Mouse (Mus musculus): ENCODE data around the gene Ipmk. TPM values are rescaled to one million over a fixed set of nuclear protein-coding genes. Genes with fewer than 3 reads are reported as not detected.
A peak's percentile ranks its signal among the peaks of the same experiment; 100 is the strongest.

The Ipmk gene
- polyA plus RNA-seq, 1 experiment from 2014 or later = 22.0 TPM

GRCm38 (mm10) chr10:71316497-71316896 lies 31.1 kb upstream of the Ipmk start:
- Histone ChIP-seq H3K4me2 (ENCODE audit: low read length) (no peak overlapping the region), H3K4me1 (ENCODE audit: control insufficient read depth, insufficient read depth, low read length) (no peaks in the 10 kb centered on the region), H3K9me3 (ENCODE audit: control insufficient read depth, low read length) (no peaks in the 10 kb centered on the region), H3K27ac (replicated peaks; ENCODE audit: low read depth, low read length) (no peak overlapping the region), H3K27me3 (ENCODE audit: control insufficient read depth, insufficient read depth, low read length) (no peaks in the 10 kb centered on the region), H3K4me3 (replicated peaks; ENCODE audit: low read depth, low read length) (no peak overlapping the region), H3K36me3 (ENCODE audit: control insufficient read depth, insufficient read depth, low read length) (no peaks in the 10 kb centered on the region), H3K9ac (replicated peaks; ENCODE audit: low read length) (no peak overlapping the region)
- ATAC-seq (ENCODE audit: low FRiP score, low TSS enrichment) (no peak), DNase-seq (no peak)
- WGBS = 68% methylated on average over 7 of the region's 7 CpGs

GRCm38 (mm10) chr10:71323669-71324068 lies 23.9 kb upstream of the Ipmk start:
- no peaks in the 10 kb centered on the region for H3K27me3 ChIP-seq (ENCODE audit: control insufficient read depth, insufficient read depth, low read length)
- H3K9ac ChIP-seq (replicated peaks; ENCODE audit: low read length) = no peak overlapping the region
- H3K4me3 ChIP-seq (replicated peaks; ENCODE audit: low read depth, low read length) = no peak overlapping the region
- H3K4me2 ChIP-seq (ENCODE audit: low read length) = no peak overlapping the region
- no peak for DNase-seq
- H3K27ac ChIP-seq (replicated peaks; ENCODE audit: low read depth, low read length) = no peak overlapping the region
- H3K9me3 ChIP-seq (ENCODE audit: control insufficient read depth, low read length) = no peaks in the 10 kb centered on the region
- H3K4me1 ChIP-seq (ENCODE audit: control insufficient read depth, insufficient read depth, low read length) = no peaks in the 10 kb centered on the region
- ATAC-seq (ENCODE audit: low FRiP score, low TSS enrichment) = no peak
- WGBS = 94% methylated on average over 8 of the region's 8 CpGs
- no peaks in the 10 kb centered on the region for H3K36me3 ChIP-seq (ENCODE audit: control insufficient read depth, insufficient read depth, low read length)

GRCm38 (mm10) chr10:71326123-71326522 lies 21.4 kb upstream of the Ipmk start:
- Histone ChIP-seq H3K27me3 (ENCODE audit: control insufficient read depth, insufficient read depth, low read length) (no peaks in the 10 kb centered on the region), H3K4me1 (ENCODE audit: control insufficient read depth, insufficient read depth, low read length) (no peaks in the 10 kb centered on the region)
- DNase-seq = no peak

GRCm38 (mm10) chr10:71326789-71327188 lies 20.8 kb upstream of the Ipmk start:
- Histone ChIP-seq H3K4me1 (ENCODE audit: control insufficient read depth, insufficient read depth, low read length) (no peaks in the 10 kb centered on the region), H3K27me3 (ENCODE audit: control insufficient read depth, insufficient read depth, low read length) (no peaks in the 10 kb centered on the region), H3K4me2 (ENCODE audit: low read length) (no peak overlapping the region), H3K9ac (replicated peaks; ENCODE audit: low read length) (no peak overlapping the region), H3K4me3 (replicated peaks; ENCODE audit: low read depth, low read length) (no peak overlapping the region), H3K27ac (replicated peaks; ENCODE audit: low read depth, low read length) (no peak overlapping the region), H3K9me3 (ENCODE audit: control insufficient read depth, low read length) (no peaks in the 10 kb centered on the region), H3K36me3 (ENCODE audit: control insufficient read depth, insufficient read depth, low read length) (peaks cover 20% of the 10 kb centered on the region)
- WGBS = 16% methylated on average over 7 of the region's 7 CpGs
- peak; percentile 88 for DNase-seq
- 0 out of 2 replicates have a peak, but pooled peaks have one; percentile 17 for ATAC-seq (ENCODE audit: low FRiP score, low TSS enrichment)

More at GRCm38 (mm10) chr10:71326123-71326522, 21.4 kb upstream of the Ipmk start:
- no peak overlapping the region for H3K27ac ChIP-seq (replicated peaks; ENCODE audit: low read depth, low read length)
- no peak overlapping the region for H3K4me2 ChIP-seq (ENCODE audit: low read length)
- no peaks in the 10 kb centered on the region for H3K9me3 ChIP-seq (ENCODE audit: control insufficient read depth, low read length)
- H3K9ac ChIP-seq (replicated peaks; ENCODE audit: low read length) = no peak overlapping the region
- no peak for ATAC-seq (ENCODE audit: low FRiP score, low TSS enrichment)
- peaks cover 17% of the 10 kb centered on the region for H3K36me3 ChIP-seq (ENCODE audit: control insufficient read depth, insufficient read depth, low read length)
- no peak overlapping the region for H3K4me3 ChIP-seq (replicated peaks; ENCODE audit: low read depth, low read length)
- 81% methylated on average over 7 of the region's 7 CpGs for WGBS

- Histone ChIP-seq H3K27ac (replicated peaks; ENCODE audit: low read depth, low read length) (no peak overlapping the region), H3K27me3 (ENCODE audit: control insufficient read depth, insufficient read depth, low read length) (no peaks in the 10 kb centered on the region), H3K36me3 (ENCODE audit: control insufficient read depth, insufficient read depth, low read length) (peaks cover 21% of the 10 kb centered on the region), H3K9me3 (ENCODE audit: control insufficient read depth, low read length) (no peaks in the 10 kb centered on the region), H3K9ac (replicated peaks; ENCODE audit: low read length) (no peak overlapping the region), H3K4me2 (ENCODE audit: low read length) (no peak overlapping the region), H3K4me1 (ENCODE audit: control insufficient read depth, insufficient read depth, low read length) (no peaks in the 10 kb centered on the region), H3K4me3 (replicated peaks; ENCODE audit: low read depth, low read length) (no peak overlapping the region)
- DNase-seq (no peak), ATAC-seq (ENCODE audit: low FRiP score, low TSS enrichment) (no peak)
- WGBS = 82% methylated on average over 10 of the region's 10 CpGs
Observed at GRCm38 (mm10) chr10:71327386-71327785, 20.2 kb upstream of the Ipmk start.

GRCm38 (mm10) chr10:71328382-71328781 lies 19.2 kb upstream of the Ipmk start:
- H3K4me2 ChIP-seq (ENCODE audit: low read length) = no peak overlapping the region
- 83% methylated on average over 6 of the region's 6 CpGs for WGBS
- no peaks in the 10 kb centered on the region for H3K4me1 ChIP-seq (ENCODE audit: control insufficient read depth, insufficient read depth, low read length)
- H3K4me3 ChIP-seq (replicated peaks; ENCODE audit: low read depth, low read length) = no peak overlapping the region
- ATAC-seq (ENCODE audit: low FRiP score, low TSS enrichment) (no peak), DNase-seq (no peak)
- H3K9ac ChIP-seq (replicated peaks; ENCODE audit: low read length) = no peak overlapping the region
- H3K27ac ChIP-seq (replicated peaks; ENCODE audit: low read depth, low read length) = no peak overlapping the region
- no peaks in the 10 kb centered on the region for H3K27me3 ChIP-seq (ENCODE audit: control insufficient read depth, insufficient read depth, low read length)
- peaks cover 23% of the 10 kb centered on the region for H3K36me3 ChIP-seq (ENCODE audit: control insufficient read depth, insufficient read depth, low read length)
- no peaks in the 10 kb centered on the region for H3K9me3 ChIP-seq (ENCODE audit: control insufficient read depth, low read length)

GRCm38 (mm10) chr10:71328870-71329269 lies 18.7 kb upstream of the Ipmk start:
- no peak overlapping the region for H3K4me2 ChIP-seq (ENCODE audit: low read length)
- no peaks in the 10 kb centered on the region for H3K9me3 ChIP-seq (ENCODE audit: control insufficient read depth, low read length)
- DNase-seq (no peak), ATAC-seq (ENCODE audit: low FRiP score, low TSS enrichment) (no peak)
- no peaks in the 10 kb centered on the region for H3K27me3 ChIP-seq (ENCODE audit: control insufficient read depth, insufficient read depth, low read length)
- H3K36me3 ChIP-seq (ENCODE audit: control insufficient read depth, insufficient read depth, low read length) = peaks cover 26% of the 10 kb centered on the region
- no peak overlapping the region for H3K9ac ChIP-seq (replicated peaks; ENCODE audit: low read length)
- no peaks in the 10 kb centered on the region for H3K4me1 ChIP-seq (ENCODE audit: control insufficient read depth, insufficient read depth, low read length)
- no peak overlapping the region for H3K4me3 ChIP-seq (replicated peaks; ENCODE audit: low read depth, low read length)
- H3K27ac ChIP-seq (replicated peaks; ENCODE audit: low read depth, low read length) = no peak overlapping the region
- WGBS = 88% methylated on average over 5 of the region's 5 CpGs

- WGBS = 94% methylated on average over 6 of the region's 6 CpGs
- peaks cover 30% of the 10 kb centered on the region for H3K36me3 ChIP-seq (ENCODE audit: control insufficient read depth, insufficient read depth, low read length)
- H3K27ac ChIP-seq (replicated peaks; ENCODE audit: low read depth, low read length) = no peak overlapping the region
- H3K4me1 ChIP-seq (ENCODE audit: control insufficient read depth, insufficient read depth, low read length) = no peaks in the 10 kb centered on the region
- ATAC-seq (ENCODE audit: low FRiP score, low TSS enrichment) (no peak), DNase-seq (no peak)
- H3K4me2 ChIP-seq (ENCODE audit: low read length) = no peak overlapping the region
- no peak overlapping the region for H3K9ac ChIP-seq (replicated peaks; ENCODE audit: low read length)
- H3K9me3 ChIP-seq (ENCODE audit: control insufficient read depth, low read length) = no peaks in the 10 kb centered on the region
- H3K27me3 ChIP-seq (ENCODE audit: control insufficient read depth, insufficient read depth, low read length) = no peaks in the 10 kb centered on the region
- no peak overlapping the region for H3K4me3 ChIP-seq (replicated peaks; ENCODE audit: low read depth, low read length)
Observed at GRCm38 (mm10) chr10:71329295-71329694, 18.3 kb upstream of the Ipmk start.

- ATAC-seq (ENCODE audit: low FRiP score, low TSS enrichment) (no peak), DNase-seq (no peak)
- H3K27me3 ChIP-seq (ENCODE audit: control insufficient read depth, insufficient read depth, low read length) = no peaks in the 10 kb centered on the region
- WGBS = 96% methylated on average over 12 of the region's 12 CpGs
- no peaks in the 10 kb centered on the region for H3K9me3 ChIP-seq (ENCODE audit: control insufficient read depth, low read length)
- no peaks in the 10 kb centered on the region for H3K4me1 ChIP-seq (ENCODE audit: control insufficient read depth, insufficient read depth, low read length)
- H3K4me2 ChIP-seq (ENCODE audit: low read length) = no peak overlapping the region
- H3K27ac ChIP-seq (replicated peaks; ENCODE audit: low read depth, low read length) = no peak overlapping the region
- no peak overlapping the region for H3K4me3 ChIP-seq (replicated peaks; ENCODE audit: low read depth, low read length)
- H3K9ac ChIP-seq (replicated peaks; ENCODE audit: low read length) = no peak overlapping the region
- H3K36me3 ChIP-seq (ENCODE audit: control insufficient read depth, insufficient read depth, low read length) = peaks cover 38% of the 10 kb centered on the region
Observed at GRCm38 (mm10) chr10:71330070-71330469, 17.5 kb upstream of the Ipmk start.
